In genomic region chr15:82348999-82349341, GRCm38 (mm10) we compare ENCODE assay signal across 27 mouse cellular contexts. TPM values are rescaled to one million over a fixed set of nuclear protein-coding genes. Genes with fewer than 3 reads are reported as not detected.
DNase-seq lines count a peak whose midpoint lies in the region; ATAC-seq and TF ChIP-seq lines count a peak whose summit lies in the region.
"Had no signal": no experiment of that assay in that cellular context is flagged by ENCODE, and none has a peak within 500 bp of the region (broad histone marks: within the 10 kb centered on the region; RNA-seq: fewer than 3 reads in every experiment).

No protein-coding gene starts in this region.

- no peak for ATAC-seq in heart, embryonic 13.5 days (ENCODE audit: extremely low read depth, insufficient number of reproducible peaks, low FRiP score, low TSS enrichment)
- ATAC-seq in liver, embryonic 11.5 days (replicated peaks; ENCODE audit: low FRiP score), result no peak
- ATAC-seq in liver, embryonic 13.5 days (ENCODE audit: low read depth), result no peak
- ATAC-seq: forebrain, embryonic 13.5 days; inflammation-experienced regulatory T-cells, adult 6 months; midbrain, embryonic 15.5 days had no signal

- H3K9ac ChIP-seq in heart, embryonic 13.5 days, result no peak overlapping the region
- no peak overlapping the region for H3K9ac ChIP-seq in liver, embryonic 11.5 days (ENCODE audit: low read depth, low read length)
- H3K9ac ChIP-seq in liver, embryonic 13.5 days, result peak overlapping the region; percentile 31; the same call in 1 of the 2 replicates
- H3K9ac ChIP-seq: forebrain, embryonic 13.5 days; hindbrain, embryonic 15.5 days; midbrain, embryonic 15.5 days had no signal

- H3K27ac ChIP-seq in heart, embryonic 13.5 days (replicated peaks), result no peak overlapping the region
- H3K27ac ChIP-seq in heart, embryonic 10.5 days, result no peak overlapping the region
- peak overlapping the region; percentile 63; the same call in 1 of the 2 replicates for H3K27ac ChIP-seq in liver, embryonic 11.5 days (ENCODE audit: low read depth, low read length)
- H3K27ac ChIP-seq in liver, embryonic 13.5 days, result peak overlapping the region; percentile 94
- peak overlapping the region; percentile 78; the same call in 1 of the 2 replicates for H3K27ac ChIP-seq in small intestine, adult 2 months (ENCODE audit: insufficient read depth, low read depth, low read length)
- H3K27ac ChIP-seq: forebrain, embryonic 13.5 days; heart, adult 2 months; hindbrain, embryonic 10.5 days; hindbrain, embryonic 15.5 days; midbrain, embryonic 10.5 days; midbrain, embryonic 15.5 days; stomach, postnatal 0 days had no signal

- peak overlapping the region; percentile 93; the same call in 1 of the 2 replicates for H3K4me2 ChIP-seq in heart, embryonic 13.5 days
- no peak overlapping the region for H3K4me2 ChIP-seq in liver, embryonic 11.5 days
- peak overlapping the region; percentile 89; the same call in 1 of the 2 replicates for H3K4me2 ChIP-seq in liver, embryonic 13.5 days
- H3K4me2 ChIP-seq: forebrain, embryonic 13.5 days; hindbrain, embryonic 15.5 days; midbrain, embryonic 15.5 days had no signal

- no peak for DNase-seq in heart, embryonic 10.5 days (ENCODE audit: low spot score)
- no peak for DNase-seq in liver, embryonic 11.5 days (ENCODE audit: low spot score)
- DNase-seq in liver, result no peak
- no peak for DNase-seq in liver, embryonic 13.5 days
- DNase-seq in retina, embryonic 14.5 days (ENCODE audit: low spot score), result no peak
- no peak for DNase-seq in frontal cortex, postnatal 14 days (ENCODE audit: low spot score in 2 of 2)
- DNase-seq: adrenal gland, adult 2 months; cerebellum, adult 9-10 months; cerebellum, postnatal 36 days; heart, adult 2 months; heart, postnatal 14 days; kidney, postnatal 10 days; layer of hippocampus, postnatal 36 days; left cerebral cortex, postnatal 4 days; lung, adult 2 months; lung, postnatal 10 days; right cerebral cortex, adult 18-20 months; thymus, adult 18-20 months had no signal

- peaks cover 55% of the 10 kb centered on the region for H3K4me1 ChIP-seq in heart, embryonic 13.5 days
- H3K4me1 ChIP-seq in heart, embryonic 10.5 days, result peaks cover 36% of the 10 kb centered on the region
- H3K4me1 ChIP-seq in liver, embryonic 11.5 days (replicated peaks; ENCODE audit: control insufficient read depth, insufficient read depth, low read length), result peaks cover 58% of the 10 kb centered on the region
- H3K4me1 ChIP-seq in liver, embryonic 13.5 days (replicated peaks), result peaks cover 87% of the 10 kb centered on the region
- peaks cover 30% of the 10 kb centered on the region for H3K4me1 ChIP-seq in small intestine, adult 2 months (ENCODE audit: control insufficient read depth, insufficient read depth, insufficient read length, low read length)

- no peak for TF ChIP-seq CTCF in small intestine, adult 2 months (IDR thresholded peaks at IDR 0.05; ENCODE audit: extremely low read depth, insufficient read length, insufficient replicate concordance, low read depth, low read length)

- TF ChIP-seq POLR2A in small intestine, adult 2 months (IDR thresholded peaks at IDR 0.05; ENCODE audit: low read depth, low read length), result no peak

- no peak overlapping the region for H3K4me3 ChIP-seq in heart, embryonic 13.5 days
- no peak overlapping the region for H3K4me3 ChIP-seq in heart, embryonic 10.5 days
- H3K4me3 ChIP-seq in liver, embryonic 11.5 days (ENCODE audit: low read depth, low read length), result no peak overlapping the region
- H3K4me3 ChIP-seq in liver, embryonic 13.5 days (replicated peaks), result no peak overlapping the region
- H3K4me3 ChIP-seq in small intestine, adult 2 months (ENCODE audit: low read depth, low read length), result no peak overlapping the region
- H3K4me3 ChIP-seq: forebrain, embryonic 13.5 days; heart, adult 2 months; hindbrain, embryonic 10.5 days; hindbrain, embryonic 15.5 days; midbrain, embryonic 10.5 days; midbrain, embryonic 15.5 days had no signal

- H3K27me3 ChIP-seq in heart, embryonic 13.5 days (replicated peaks), result no peaks in the 10 kb centered on the region
- no peaks in the 10 kb centered on the region for H3K27me3 ChIP-seq in heart, embryonic 10.5 days (ENCODE audit: insufficient read depth, poor library complexity, severe bottlenecking)
- H3K27me3 ChIP-seq in liver, embryonic 11.5 days (replicated peaks; ENCODE audit: control insufficient read depth, insufficient read depth, low read length), result no peaks in the 10 kb centered on the region
- H3K27me3 ChIP-seq in liver, embryonic 13.5 days, result no peaks in the 10 kb centered on the region
- no peaks in the 10 kb centered on the region for H3K27me3 ChIP-seq in small intestine, adult 2 months (ENCODE audit: control insufficient read depth, insufficient read depth, low read length)
- H3K27me3 ChIP-seq: forebrain, embryonic 13.5 days; hindbrain, embryonic 15.5 days; midbrain, embryonic 15.5 days had no signal

- H3K9me3 ChIP-seq in heart, embryonic 13.5 days, result no peaks in the 10 kb centered on the region
- no peaks in the 10 kb centered on the region for H3K9me3 ChIP-seq in heart, embryonic 10.5 days
- H3K9me3 ChIP-seq in liver, embryonic 11.5 days (ENCODE audit: control insufficient read depth, low read length), result no peaks in the 10 kb centered on the region
- no peaks in the 10 kb centered on the region for H3K9me3 ChIP-seq in liver, embryonic 13.5 days (replicated peaks)
- H3K9me3 ChIP-seq: forebrain, embryonic 13.5 days; hindbrain, embryonic 10.5 days; hindbrain, embryonic 15.5 days; midbrain, embryonic 10.5 days; midbrain, embryonic 15.5 days had no signal

- H3K36me3 ChIP-seq in heart, embryonic 13.5 days, result peaks cover 44% of the 10 kb centered on the region
- peaks cover 37% of the 10 kb centered on the region for H3K36me3 ChIP-seq in heart, embryonic 10.5 days
- H3K36me3 ChIP-seq in liver, embryonic 11.5 days (ENCODE audit: control insufficient read depth, insufficient read depth, low read length), result peaks cover 18% of the 10 kb centered on the region
- peaks cover 60% of the 10 kb centered on the region for H3K36me3 ChIP-seq in liver, embryonic 13.5 days
- peaks cover 32% of the 10 kb centered on the region for H3K36me3 ChIP-seq in small intestine, adult 2 months (ENCODE audit: control insufficient read depth, insufficient read depth, low read length)

- 84% methylated on average over 2 of the region's 2 CpGs for WGBS in heart, embryonic 13.5 days
- 92% methylated on average over 2 of the region's 2 CpGs for WGBS in heart, embryonic 10.5 days
- WGBS in liver, embryonic 11.5 days, result 83% methylated on average over 2 of the region's 2 CpGs
- 86% methylated on average over 2 of the region's 2 CpGs for WGBS in liver, embryonic 13.5 days (ENCODE audit: insufficient replicate concordance)
- WGBS in small intestine, adult 2 months, result 34% methylated on average over 2 of the region's 2 CpGs

RNA-seq across cellular contexts. Expression of gene Ndufa6, which starts 5.2 kb away (rescaled TPM):
- 473 and 541 TPM in 2 replicates for polyA plus RNA-seq in heart, embryonic 13.5 days (2015; fragmentation: Nextera tagmentation; extraction: Ambion mirVana)
- polyA plus RNA-seq in heart, embryonic 10.5 days (2016; fragmentation: Nextera tagmentation; extraction: Ambion mirVana), result 351 and 390 TPM in 2 replicates
- polyA plus RNA-seq in liver, embryonic 11.5 days (2014; fragmentation: Nextera tagmentation; extraction: Ambion mirVana), result 432 and 467 TPM in 2 replicates
- polyA plus RNA-seq in liver, embryonic 13.5 days (2015; fragmentation: Nextera tagmentation; extraction: Ambion mirVana), result 356 and 357 TPM in 2 replicates
- 410 and 669 TPM in 2 replicates for polyA plus RNA-seq in small intestine, adult 2 months (2012; rRNA removed)

RNA-seq across cellular contexts. Expression of gene Smdt1, which starts 10.2 kb away (rescaled TPM):
- 334 and 366 TPM in 2 replicates for polyA plus RNA-seq in heart, embryonic 13.5 days (2015; fragmentation: Nextera tagmentation; extraction: Ambion mirVana)
- polyA plus RNA-seq in heart, embryonic 10.5 days (2016; fragmentation: Nextera tagmentation; extraction: Ambion mirVana), result 294 and 304 TPM in 2 replicates
- 218 and 233 TPM in 2 replicates for polyA plus RNA-seq in liver, embryonic 11.5 days (2014; fragmentation: Nextera tagmentation; extraction: Ambion mirVana)
- 202 and 208 TPM in 2 replicates for polyA plus RNA-seq in liver, embryonic 13.5 days (2015; fragmentation: Nextera tagmentation; extraction: Ambion mirVana)
- 200 and 394 TPM in 2 replicates for polyA plus RNA-seq in small intestine, adult 2 months (2012; rRNA removed)

RNA-seq across cellular contexts. Expression of gene Pheta2, which starts 10.2 kb away (rescaled TPM):
- 9.2 TPM in 2 replicates for polyA plus RNA-seq in heart, embryonic 13.5 days (2015; fragmentation: Nextera tagmentation; extraction: Ambion mirVana)
- polyA plus RNA-seq in heart, embryonic 10.5 days (2016; fragmentation: Nextera tagmentation; extraction: Ambion mirVana), result 11.1 and 12.0 TPM in 2 replicates
- 34.0 and 35.4 TPM in 2 replicates for polyA plus RNA-seq in liver, embryonic 11.5 days (2014; fragmentation: Nextera tagmentation; extraction: Ambion mirVana)
- 43.4 and 43.8 TPM in 2 replicates for polyA plus RNA-seq in liver, embryonic 13.5 days (2015; fragmentation: Nextera tagmentation; extraction: Ambion mirVana)
- 0.42 and 0.56 TPM in 2 replicates for polyA plus RNA-seq in small intestine, adult 2 months (2012; rRNA removed)

RNA-seq across cellular contexts. Expression of gene Naga, which starts 10.2 kb away (rescaled TPM):
- 42.2 and 44.7 TPM in 2 replicates for polyA plus RNA-seq in heart, embryonic 13.5 days (2015; fragmentation: Nextera tagmentation; extraction: Ambion mirVana)
- 28.4 and 32.3 TPM in 2 replicates for polyA plus RNA-seq in heart, embryonic 10.5 days (2016; fragmentation: Nextera tagmentation; extraction: Ambion mirVana)
- polyA plus RNA-seq in liver, embryonic 11.5 days (2014; fragmentation: Nextera tagmentation; extraction: Ambion mirVana), result 33.7 and 37.2 TPM in 2 replicates
- polyA plus RNA-seq in liver, embryonic 13.5 days (2015; fragmentation: Nextera tagmentation; extraction: Ambion mirVana), result 34.3 and 35.7 TPM in 2 replicates
- polyA plus RNA-seq in small intestine, adult 2 months (2012; rRNA removed), result 83.2 and 196 TPM in 2 replicates

RNA-seq across cellular contexts. Expression of gene Cyp2d22, which starts 31.1 kb away (rescaled TPM):
- polyA plus RNA-seq in heart, embryonic 13.5 days (2015; fragmentation: Nextera tagmentation; extraction: Ambion mirVana), result 9.0 and 12.4 TPM in 2 replicates
- polyA plus RNA-seq in heart, embryonic 10.5 days (2016; fragmentation: Nextera tagmentation; extraction: Ambion mirVana), result 3.2 and 3.9 TPM in 2 replicates
- polyA plus RNA-seq in liver, embryonic 11.5 days (2014; fragmentation: Nextera tagmentation; extraction: Ambion mirVana), result 6.8 and 7.0 TPM in 2 replicates
- 7.8 and 9.3 TPM in 2 replicates for polyA plus RNA-seq in liver, embryonic 13.5 days (2015; fragmentation: Nextera tagmentation; extraction: Ambion mirVana)
- polyA plus RNA-seq in small intestine, adult 2 months (2012; rRNA removed), result 18.5 and 67.5 TPM in 2 replicates

Comparison
In these comparisons a context has a peak if more than half of its experiments do, and no peak if none do; other contexts are left out.
1. H3K27ac ChIP-seq: peak in liver, embryonic 11.5 days (single experiment), liver, embryonic 13.5 days (single experiment) and small intestine, adult 2 months (single experiment); none in heart, embryonic 13.5 days (single experiment) and heart, embryonic 10.5 days (single experiment).